Comparison of ENCODE assay signal across 19 mouse cellular contexts in genomic region chr6:146545289-146545865, GRCm38 (mm10). TPM values are rescaled to one million over a fixed set of nuclear protein-coding genes. Genes with fewer than 3 reads are reported as not detected.
DNase-seq lines count a peak whose midpoint lies in the region; ATAC-seq lines count a peak whose summit lies in the region.
"Had no signal": no experiment of that assay in that cellular context is flagged by ENCODE, and none has a peak within 500 bp of the region (broad histone marks: within the 10 kb centered on the region; RNA-seq: fewer than 3 reads in every experiment).

No protein-coding gene starts in this region.

- peak; percentile 10 for DNase-seq in urinary bladder, postnatal 14 days (ENCODE audit: low spot score)
- no peak for DNase-seq in urinary bladder, postnatal 36 days (ENCODE audit: low spot score in 2 of 2)
- peak; percentile 3 for DNase-seq in telencephalon, adult 2 months (ENCODE audit: low read depth, low spot score)
- no peak for DNase-seq in spleen, adult 18-20 months
- DNase-seq in cerebellum, adult 8-10 months, result no peak
- DNase-seq: adrenal gland, postnatal 25 days; cerebellum, postnatal 10 days; embryo, embryonic 11 days; thymus, postnatal 4 days had no signal

- no peaks in the 10 kb centered on the region for H3K9me3 ChIP-seq in heart, embryonic 12.5 days (replicated peaks)
- no peaks in the 10 kb centered on the region for H3K9me3 ChIP-seq in lung, embryonic 16.5 days (ENCODE audit: control insufficient read depth, low read length)
- no peaks in the 10 kb centered on the region for H3K9me3 ChIP-seq in forebrain, embryonic 15.5 days
- H3K9me3 ChIP-seq: hindbrain, embryonic 15.5 days; kidney, embryonic 15.5 days; midbrain, embryonic 13.5 days had no signal

- peak overlapping the region; percentile 41; the same call in 1 of the 2 replicates for H3K9ac ChIP-seq in heart, embryonic 12.5 days
- H3K9ac ChIP-seq in lung, embryonic 16.5 days (ENCODE audit: low read length), result no peak overlapping the region
- H3K9ac ChIP-seq in forebrain, embryonic 15.5 days (replicated peaks), result no peak overlapping the region
- H3K9ac ChIP-seq: hindbrain, embryonic 15.5 days; kidney, embryonic 15.5 days; midbrain, embryonic 13.5 days had no signal

- H3K4me3 ChIP-seq in heart, embryonic 12.5 days, result no peak overlapping the region
- no peak overlapping the region for H3K4me3 ChIP-seq in lung, embryonic 16.5 days (ENCODE audit: low read length)
- H3K4me3 ChIP-seq in forebrain, embryonic 15.5 days, result no peak overlapping the region
- H3K4me3 ChIP-seq: hindbrain, embryonic 15.5 days; kidney, embryonic 15.5 days; midbrain, embryonic 13.5 days; myocyte had no signal

- no peaks in the 10 kb centered on the region for H3K27me3 ChIP-seq in heart, embryonic 12.5 days (replicated peaks)
- H3K27me3 ChIP-seq in lung, embryonic 16.5 days (ENCODE audit: control insufficient read depth, insufficient read depth, low read depth, low read length), result no peaks in the 10 kb centered on the region
- H3K27me3 ChIP-seq in forebrain, embryonic 15.5 days, result no peaks in the 10 kb centered on the region
- H3K27me3 ChIP-seq: hindbrain, embryonic 15.5 days; kidney, embryonic 15.5 days; midbrain, embryonic 13.5 days had no signal

- H3K4me2 ChIP-seq in heart, embryonic 12.5 days, result peak overlapping the region; percentile 21; the same call in 1 of the 2 replicates
- H3K4me2 ChIP-seq in lung, embryonic 16.5 days (ENCODE audit: low read depth, low read length), result no peak overlapping the region
- no peak overlapping the region for H3K4me2 ChIP-seq in forebrain, embryonic 15.5 days (replicated peaks)
- H3K4me2 ChIP-seq: hindbrain, embryonic 15.5 days; kidney, embryonic 15.5 days; liver, embryonic 11.5 days; midbrain, embryonic 13.5 days had no signal

- peak overlapping the region; percentile 94 for H3K27ac ChIP-seq in heart, embryonic 12.5 days (ENCODE audit: poor library complexity, severe bottlenecking)
- no peak overlapping the region for H3K27ac ChIP-seq in lung, embryonic 16.5 days (ENCODE audit: low read length)
- H3K27ac ChIP-seq in forebrain, embryonic 15.5 days (replicated peaks), result no peak overlapping the region
- H3K27ac ChIP-seq: hindbrain, embryonic 15.5 days; kidney, embryonic 15.5 days; midbrain, embryonic 13.5 days had no signal

- H3K36me3 ChIP-seq in heart, embryonic 12.5 days, result peaks cover 35% of the 10 kb centered on the region
- peaks cover 6% of the 10 kb centered on the region for H3K36me3 ChIP-seq in lung, embryonic 16.5 days (ENCODE audit: control insufficient read depth, insufficient read depth, low read length)
- H3K36me3 ChIP-seq in forebrain, embryonic 15.5 days, result peaks cover 21% of the 10 kb centered on the region

- peak; percentile 73 for ATAC-seq in heart, embryonic 12.5 days (ENCODE audit: insufficient number of reproducible peaks, low FRiP score)
- ATAC-seq in lung, embryonic 16.5 days (ENCODE audit: low read depth), result peak; percentile 68; the same call in 1 of the 2 replicates
- ATAC-seq in forebrain, embryonic 15.5 days (replicated peaks), result no peak
- ATAC-seq: forebrain, embryonic 14.5 days; intestine, embryonic 16.5 days; midbrain, embryonic 13.5 days had no signal

- 44% methylated on average over 4 of the region's 5 CpGs for WGBS in heart, embryonic 12.5 days
- 70% methylated on average over 5 of the region's 5 CpGs for WGBS in lung, embryonic 16.5 days
- 86% methylated on average over 5 of the region's 5 CpGs for WGBS in forebrain, embryonic 15.5 days

- H3K4me1 ChIP-seq in heart, embryonic 12.5 days (replicated peaks), result peaks cover 19% of the 10 kb centered on the region
- H3K4me1 ChIP-seq in lung, embryonic 16.5 days (replicated peaks; ENCODE audit: control insufficient read depth, insufficient read depth, low read length), result no peaks in the 10 kb centered on the region
- no peaks in the 10 kb centered on the region for H3K4me1 ChIP-seq in forebrain, embryonic 15.5 days
- H3K4me1 ChIP-seq: hindbrain, embryonic 15.5 days; kidney, embryonic 15.5 days; midbrain, embryonic 13.5 days had no signal

RNA-seq across cellular contexts. Expression of gene Fgfr1op2, which starts 31.6 kb away (rescaled TPM):
- polyA plus RNA-seq in heart, embryonic 12.5 days (2016; fragmentation: Nextera tagmentation; extraction: Ambion mirVana), result 85.9 and 87.0 TPM in 2 replicates
- polyA plus RNA-seq in lung, embryonic 16.5 days (2015; fragmentation: Nextera tagmentation; extraction: Ambion mirVana), result 102 and 109 TPM in 2 replicates
- 53.8 and 55.8 TPM in 2 replicates for polyA plus RNA-seq in forebrain, embryonic 15.5 days (2015; fragmentation: Nextera tagmentation; extraction: Ambion mirVana)

RNA-seq across cellular contexts. Expression of gene Ints13, which starts 32.3 kb away (rescaled TPM):
- 57.4 and 60.5 TPM in 2 replicates for polyA plus RNA-seq in heart, embryonic 12.5 days (2016; fragmentation: Nextera tagmentation; extraction: Ambion mirVana)
- polyA plus RNA-seq in lung, embryonic 16.5 days (2015; fragmentation: Nextera tagmentation; extraction: Ambion mirVana), result 69.9 and 71.2 TPM in 2 replicates
- polyA plus RNA-seq in forebrain, embryonic 15.5 days (2015; fragmentation: Nextera tagmentation; extraction: Ambion mirVana), result 67.1 and 68.0 TPM in 2 replicates

RNA-seq across cellular contexts. Expression of gene Itpr2, which starts 43.4 kb away (rescaled TPM):
- polyA plus RNA-seq in heart, embryonic 12.5 days (2016; fragmentation: Nextera tagmentation; extraction: Ambion mirVana), result 32.4 and 40.7 TPM in 2 replicates
- 14.4 and 16.2 TPM in 2 replicates for polyA plus RNA-seq in lung, embryonic 16.5 days (2015; fragmentation: Nextera tagmentation; extraction: Ambion mirVana)
- polyA plus RNA-seq in forebrain, embryonic 15.5 days (2015; fragmentation: Nextera tagmentation; extraction: Ambion mirVana), result 4.2 and 5.1 TPM in 2 replicates

Comparison
In these comparisons a context has a peak if more than half of its experiments do, and no peak if none do; other contexts are left out.
1. DNase-seq: peak in urinary bladder, postnatal 14 days (single experiment) and telencephalon, adult 2 months (single experiment); none in urinary bladder, postnatal 36 days (0 of 2), spleen, adult 18-20 months (0 of 2) and cerebellum, adult 8-10 months (single experiment).